Mouse (Mus musculus): Measurements from ENCODE around the gene Vps53. TPM values are rescaled to one million over a fixed set of nuclear protein-coding genes. Genes with fewer than 3 reads are reported as not detected.
"Not testable (repeated sequence)": the region's sequence is repeated elsewhere in the genome, so short reads cannot be mapped to it uniquely, and the experiment has no call there.

Vps53 gene
- total and polyA plus RNA-seq, 2 experiments: 18.9 to 22.4 TPM

GRCm38 (mm10) chr11:76216049-76216540, 36.6 kb upstream of the Vps53 start:
- DNase-seq (ENCODE audit: extremely low read depth, low read depth, low spot score): no peak
- no peak overlapping the region for H3K4me3 ChIP-seq (ENCODE audit: insufficient read depth, low read depth, low read length)
- no peaks in the 10 kb centered on the region for H3K27me3 ChIP-seq (ENCODE audit: control insufficient read depth, insufficient read depth, low read length)
- H3K36me3 ChIP-seq (ENCODE audit: control insufficient read depth, insufficient read depth, low read length): peaks cover 3% of the 10 kb centered on the region
- no peaks in the 10 kb centered on the region for H3K79me2 ChIP-seq (ENCODE audit: control insufficient read depth, insufficient read depth, low read length)
- no peak for TF ChIP-seq CTCF (IDR thresholded peaks at IDR 0.05; ENCODE audit: low read depth, low read length)
- 97% methylated on average over 5 of the region's 5 CpGs for WGBS
- H3K4me1 ChIP-seq (ENCODE audit: control insufficient read depth, insufficient read depth, low read length): 0 out of 2 replicates have a peak, but pooled peaks cover 4% of the 10 kb centered on the region
- H3K27ac ChIP-seq (replicated peaks; ENCODE audit: insufficient read depth, low read depth, low read length): no peak overlapping the region
- H3K9ac ChIP-seq (ENCODE audit: low read depth, low read length): no peak overlapping the region

- DNase-seq (ENCODE audit: extremely low read depth, low read depth, low spot score): no peak
- Histone ChIP-seq H3K27ac (replicated peaks; ENCODE audit: insufficient read depth, low read depth, low read length) (no peak overlapping the region), H3K27me3 (ENCODE audit: control insufficient read depth, insufficient read depth, low read length) (no peaks in the 10 kb centered on the region), H3K4me3 (ENCODE audit: insufficient read depth, low read depth, low read length) (no peak overlapping the region), H3K36me3 (ENCODE audit: control insufficient read depth, insufficient read depth, low read length) (no peaks in the 10 kb centered on the region), H3K4me1 (ENCODE audit: control insufficient read depth, insufficient read depth, low read length) (0 out of 2 replicates have a peak, but pooled peaks cover 4% of the 10 kb centered on the region), H3K9ac (ENCODE audit: low read depth, low read length) (no peak overlapping the region), H3K79me2 (ENCODE audit: control insufficient read depth, insufficient read depth, low read length) (no peaks in the 10 kb centered on the region)
- no peak for TF ChIP-seq CTCF (IDR thresholded peaks at IDR 0.05; ENCODE audit: low read depth, low read length)
- TF ChIP-seq POLR2A (IDR thresholded peaks at IDR 0.05; ENCODE audit: extremely low read depth, insufficient read depth, low read length): no peak
- WGBS: 64% methylated on average over 2 of the region's 2 CpGs
Measured at GRCm38 (mm10) chr11:76215011-76215410, 35.6 kb upstream of the Vps53 start.

DNA sequence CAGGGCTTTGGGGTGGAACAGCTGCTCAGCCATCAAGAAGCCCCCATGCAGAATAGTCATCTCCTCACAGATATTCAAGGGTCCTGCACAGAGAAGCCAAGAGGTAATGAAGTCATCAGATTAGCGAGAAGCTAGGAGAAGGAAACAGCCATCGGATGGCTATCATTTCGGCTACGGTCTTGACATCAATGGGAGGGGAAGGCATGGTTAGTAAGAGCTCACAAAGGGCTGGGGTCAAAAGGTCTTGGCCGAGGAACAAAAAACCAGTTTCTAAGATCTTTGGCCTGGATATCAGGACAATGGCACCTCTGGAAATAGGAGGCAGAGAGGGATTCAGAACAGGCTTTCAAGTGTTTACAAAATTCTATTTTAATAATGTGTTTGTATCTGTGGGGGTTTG, 34.4 kb upstream of the Vps53 start:
- Histone ChIP-seq H3K27ac (replicated peaks; ENCODE audit: insufficient read depth, low read depth, low read length) (no peak overlapping the region), H3K36me3 (ENCODE audit: control insufficient read depth, insufficient read depth, low read length) (no peaks in the 10 kb centered on the region), H3K4me1 (ENCODE audit: control insufficient read depth, insufficient read depth, low read length) (0 out of 2 replicates have a peak, but pooled peaks cover 4% of the 10 kb centered on the region), H3K27me3 (ENCODE audit: control insufficient read depth, insufficient read depth, low read length) (no peaks in the 10 kb centered on the region), H3K79me2 (ENCODE audit: control insufficient read depth, insufficient read depth, low read length) (no peaks in the 10 kb centered on the region), H3K4me3 (ENCODE audit: insufficient read depth, low read depth, low read length) (no peak overlapping the region), H3K9ac (ENCODE audit: low read depth, low read length) (no peak overlapping the region)
- TF ChIP-seq POLR2A (IDR thresholded peaks at IDR 0.05; ENCODE audit: extremely low read depth, insufficient read depth, low read length): no peak
- TF ChIP-seq CTCF (IDR thresholded peaks at IDR 0.05; ENCODE audit: low read depth, low read length): no peak
- 92% methylated on average over 5 of the region's 5 CpGs for WGBS
- DNase-seq (ENCODE audit: extremely low read depth, low read depth, low spot score): no peak

GRCm38 (mm10) chr11:76211595-76211994, 32.1 kb upstream of the Vps53 start:
- 86% methylated on average over 5 of the region's 6 CpGs for WGBS
- not testable (repeated sequence) for H3K36me3 ChIP-seq (ENCODE audit: control insufficient read depth, insufficient read depth, low read length); H3K9ac ChIP-seq (ENCODE audit: low read depth, low read length)

DNA sequence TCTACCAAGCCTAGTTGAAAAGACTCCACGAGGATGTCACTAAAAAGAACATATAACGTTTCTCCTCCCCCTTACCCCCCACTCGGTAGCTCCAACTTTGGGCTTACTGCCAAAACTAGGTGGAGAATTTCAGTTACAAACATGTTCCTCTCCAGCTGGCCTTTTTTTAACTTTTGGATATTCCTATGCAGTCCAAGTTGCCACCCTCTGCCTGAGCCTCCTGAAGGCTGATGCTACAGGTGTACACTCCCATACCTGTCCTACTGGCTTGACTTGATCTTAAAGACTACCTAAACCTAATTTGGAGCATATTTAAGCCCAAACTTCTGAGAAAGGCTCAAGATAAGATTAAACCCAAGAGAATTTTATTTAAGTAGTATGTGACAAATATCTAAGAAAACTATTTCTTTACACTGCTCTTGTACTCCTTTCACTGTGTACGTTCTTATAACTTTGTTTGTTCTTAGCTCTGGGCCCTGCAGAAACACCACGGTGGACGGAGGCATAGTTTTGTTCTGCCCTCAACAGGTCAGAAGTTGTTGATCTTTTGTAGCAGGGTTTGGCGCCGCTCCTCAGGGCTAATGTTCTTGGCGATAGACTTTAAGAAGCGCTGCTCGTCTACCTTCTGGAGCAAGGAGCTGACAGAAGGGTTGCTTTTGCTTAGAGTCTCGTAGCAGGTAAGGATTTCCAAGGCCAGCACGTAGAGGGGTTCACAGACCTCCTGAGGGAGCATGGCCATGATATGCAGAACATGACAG, 31.0 kb upstream of the Vps53 start:
- no peaks in the 10 kb centered on the region for H3K4me1 ChIP-seq (ENCODE audit: control insufficient read depth, insufficient read depth, low read length)
- H3K27me3 ChIP-seq (ENCODE audit: control insufficient read depth, insufficient read depth, low read length): no peaks in the 10 kb centered on the region
- H3K4me3 ChIP-seq (ENCODE audit: insufficient read depth, low read depth, low read length): no peak overlapping the region
- no peak for DNase-seq (ENCODE audit: extremely low read depth, low read depth, low spot score)
- H3K9ac ChIP-seq (ENCODE audit: low read depth, low read length): no peak overlapping the region
- H3K27ac ChIP-seq (replicated peaks; ENCODE audit: insufficient read depth, low read depth, low read length): no peak overlapping the region
- WGBS: 87% methylated on average over 13 of the region's 13 CpGs
- TF ChIP-seq CTCF (IDR thresholded peaks at IDR 0.05; ENCODE audit: low read depth, low read length) (no peak), POLR2A (IDR thresholded peaks at IDR 0.05; ENCODE audit: extremely low read depth, insufficient read depth, low read length) (no peak)
- H3K79me2 ChIP-seq (ENCODE audit: control insufficient read depth, insufficient read depth, low read length): no peaks in the 10 kb centered on the region
- H3K36me3 ChIP-seq (ENCODE audit: control insufficient read depth, insufficient read depth, low read length): no peaks in the 10 kb centered on the region

More at GRCm38 (mm10) chr11:76211595-76211994, 32.1 kb upstream of the Vps53 start:
- H3K4me1 ChIP-seq (ENCODE audit: control insufficient read depth, insufficient read depth, low read length); H3K79me2 ChIP-seq (ENCODE audit: control insufficient read depth, insufficient read depth, low read length); H3K4me3 ChIP-seq (ENCODE audit: insufficient read depth, low read depth, low read length); H3K27ac ChIP-seq (replicated peaks; ENCODE audit: insufficient read depth, low read depth, low read length); DNase-seq (ENCODE audit: extremely low read depth, low read depth, low spot score); H3K27me3 ChIP-seq (ENCODE audit: control insufficient read depth, insufficient read depth, low read length): not testable (repeated sequence)

DNA sequence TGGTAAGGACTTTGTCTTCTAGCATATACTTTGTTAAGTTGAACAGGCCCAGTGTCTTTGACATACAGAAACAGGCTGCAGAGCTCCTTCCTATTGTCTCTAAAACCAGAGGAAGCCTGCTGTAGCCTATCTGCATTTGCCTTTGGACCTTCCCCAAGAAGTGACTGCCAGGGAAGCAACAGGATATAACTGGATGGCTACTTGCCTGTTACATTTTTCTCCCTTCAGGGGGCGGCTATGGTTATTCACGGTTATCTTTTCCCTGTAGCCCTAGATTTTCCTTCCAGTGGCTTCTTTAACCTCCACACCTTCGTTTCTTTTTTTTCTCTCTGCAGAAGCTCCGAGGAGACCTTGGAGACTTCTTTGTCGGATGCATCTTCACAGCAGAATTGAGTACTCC, 27.3 kb upstream of the Vps53 start:
- WGBS: 86% methylated on average over 5 of the region's 5 CpGs
- H3K79me2 ChIP-seq (ENCODE audit: control insufficient read depth, insufficient read depth, low read length): no peaks in the 10 kb centered on the region
- H3K36me3 ChIP-seq (ENCODE audit: control insufficient read depth, insufficient read depth, low read length): no peaks in the 10 kb centered on the region
- peaks cover 3% of the 10 kb centered on the region; the same call in 1 of the 2 replicates for H3K4me1 ChIP-seq (ENCODE audit: control insufficient read depth, insufficient read depth, low read length)
- TF ChIP-seq POLR2A (IDR thresholded peaks at IDR 0.05; ENCODE audit: extremely low read depth, insufficient read depth, low read length) (no peak), CTCF (IDR thresholded peaks at IDR 0.05; ENCODE audit: low read depth, low read length) (no peak)
- peaks cover 4% of the 10 kb centered on the region; the same call in 1 of the 2 replicates for H3K27me3 ChIP-seq (ENCODE audit: control insufficient read depth, insufficient read depth, low read length)
- no peak overlapping the region for H3K9ac ChIP-seq (ENCODE audit: low read depth, low read length)
- H3K4me3 ChIP-seq (ENCODE audit: insufficient read depth, low read depth, low read length): no peak overlapping the region
- no peak for DNase-seq (ENCODE audit: extremely low read depth, low read depth, low spot score)
- H3K27ac ChIP-seq (replicated peaks; ENCODE audit: insufficient read depth, low read depth, low read length): no peak overlapping the region
